Mouse (Mus musculus) layer of hippocampus, adult 9-10 months (tissue): Measurements from ENCODE around the gene Timm8a2.
A peak's percentile ranks its signal among the peaks of the same experiment; 100 is the strongest.
"Not testable (repeated sequence)": the region's sequence is repeated elsewhere in the genome, so short reads cannot be mapped to it uniquely, and the experiment has no call there.

Source experiments
- DNase-seq: peaks from one replicate; pipeline ENCODE4 v3.0.0; 2022; ENCODE audit warnings: low spot score

Timm8a2 gene

GRCm38 (mm10) chr14:122060642-122061041 lies 26.2 kb downstream of the Timm8a2 start:
- DNase-seq, result peak; percentile 83

GRCm38 (mm10) chr14:122061376-122061775 lies 26.9 kb downstream of the Timm8a2 start:
- no peak for DNase-seq

GRCm38 (mm10) chr14:122062411-122063090 lies 28.1 kb downstream of the Timm8a2 start:
- no peak for DNase-seq

GRCm38 (mm10) chr14:122063599-122063998 lies 29.1 kb downstream of the Timm8a2 start:
- no peak for DNase-seq

- DNase-seq, result peak; percentile 47
These were observed 30.0 kb downstream of the Timm8a2 start for GRCm38 (mm10) chr14:122064519-122064918.

- no peak for DNase-seq
These were observed 31.8 kb downstream of the Timm8a2 start for GRCm38 (mm10) chr14:122066243-122066642.

GRCm38 (mm10) chr14:122068036-122068435 lies 33.6 kb downstream of the Timm8a2 start:
- not testable (repeated sequence) for DNase-seq

- no peak for DNase-seq
These were observed 34.6 kb downstream of the Timm8a2 start for GRCm38 (mm10) chr14:122068801-122069695.

- DNase-seq, result no peak
These were observed 35.5 kb downstream of the Timm8a2 start for GRCm38 (mm10) chr14:122069948-122070347.

GRCm38 (mm10) chr14:122073422-122073821 lies 38.9 kb downstream of the Timm8a2 start:
- no peak for DNase-seq

GRCm38 (mm10) chr14:122074360-122074759 lies 39.9 kb downstream of the Timm8a2 start:
- no peak for DNase-seq

- no peak for DNase-seq
These were observed 41.2 kb downstream of the Timm8a2 start for GRCm38 (mm10) chr14:122075485-122076200.

GRCm38 (mm10) chr14:122077017-122077416 lies 42.5 kb downstream of the Timm8a2 start:
- DNase-seq, result no peak

- DNase-seq, result no peak
These were observed 45.0 kb downstream of the Timm8a2 start for GRCm38 (mm10) chr14:122079428-122079827.

GRCm38 (mm10) chr14:122079921-122080320 lies 45.4 kb downstream of the Timm8a2 start:
- DNase-seq, result no peak

- no peak for DNase-seq
These were observed 46.8 kb downstream of the Timm8a2 start for GRCm38 (mm10) chr14:122081308-122081707.

GRCm38 (mm10) chr14:122083499-122083898 lies 49.0 kb downstream of the Timm8a2 start:
- no peak for DNase-seq

GRCm38 (mm10) chr14:122087956-122088355 lies 53.5 kb downstream of the Timm8a2 start:
- DNase-seq, result no peak
